Mouse (Mus musculus) limb, embryonic 14.5 days (tissue): ENCODE results near the gene Hip1r. TPM values are rescaled to one million over a fixed set of nuclear protein-coding genes. Genes with fewer than 3 reads are reported as not detected.

ENCODE experiments used
- ATAC-seq: fragments of 200-750 bp; cut with Nextera tagmentation; 2 replicates; pipeline ENCODE4 v1.8.0; 2017; ENCODE audit warnings: low read depth, moderate number of reproducible peaks, moderate TSS enrichment; ENCODE audit not compliant: low FRiP score
- DNase-seq: peaks from one replicate; pipeline ENCODE4 v3.0.0-alpha.2; 2015; ENCODE audit warnings: low spot score
- H3K27ac ChIP-seq: fragments of 300-500 bp; sonication (generic); replicated peaks from 2 replicates; pipeline ENCODE4 v1.5.1; 2014; ENCODE audit warnings: low read depth, mild to moderate bottlenecking, low read length, moderate library complexity, mixed read lengths
- H3K27me3 ChIP-seq: fragments of 300-500 bp; sonication (generic); 2 replicates; pipeline ENCODE4 v1.6.1; 2014; ENCODE audit warnings: low read length, mixed read lengths; ENCODE audit not compliant: control insufficient read depth, insufficient read depth
- H3K36me3 ChIP-seq: fragments of 300-500 bp; sonication (generic); 2 replicates; pipeline ENCODE4 v1.6.1; 2014; ENCODE audit warnings: mild to moderate bottlenecking, low read length, moderate library complexity, mixed read lengths; ENCODE audit not compliant: control insufficient read depth, insufficient read depth
- H3K4me1 ChIP-seq: fragments of 300-500 bp; sonication (generic); 2 replicates; pipeline ENCODE4 v1.6.1; 2014; ENCODE audit warnings: antibody characterized with exemption, low read length, mixed read lengths; ENCODE audit not compliant: control insufficient read depth, insufficient read depth
- H3K4me2 ChIP-seq: fragments of 300-500 bp; sonication (generic); replicated peaks from 2 replicates; pipeline ENCODE4 v1.6.1; 2014; ENCODE audit warnings: low read depth, mild to moderate bottlenecking, low read length, moderate library complexity; ENCODE audit not compliant: severe bottlenecking
- H3K4me3 ChIP-seq: fragments of 300-500 bp; sonication (generic); replicated peaks from 2 replicates; pipeline ENCODE4 v1.5.1; 2014; ENCODE audit warnings: low read length
- H3K9ac ChIP-seq: fragments of 300-500 bp; sonication (generic); 2 replicates; pipeline ENCODE4 v1.6.1; 2014; ENCODE audit warnings: mild to moderate bottlenecking, low read depth, low read length, moderate library complexity; ENCODE audit not compliant: severe bottlenecking
- H3K9me3 ChIP-seq: fragments of 300-500 bp; sonication (generic); 2 replicates; pipeline ENCODE4 v1.6.1; 2016; ENCODE audit warnings: low read length; ENCODE audit not compliant: control insufficient read depth
- POLR2A ChIP-seq: fragments of 200-500 bp; IDR thresholded peaks from 2 replicates; pipeline ENCODE4 v1.8.0; 2012; ENCODE audit warnings: inconsistent platforms, mild to moderate bottlenecking, moderate library complexity, borderline replicate concordance; ENCODE audit not compliant: insufficient read depth, insufficient read length; ENCODE audit errors: extremely low read depth
- WGBS: fragments of 180-500 bp; shearing (Covaris S2); extraction: QIAGEN DNeasy Blood & Tissue Kit; methylation state at CpG from one replicate; pipeline ENCODE4 v1.1.7; 2014; 5-methylcytosine and 5-hydroxymethylcytosine counted together
- polyA plus RNA-seq, 2 experiments: library from polyadenylated mRNA; depleted of rRNA in 1 of 2; stranded (reverse) in 1 of 2; unstranded in 1 of 2; fragments of >200 nt; fragmentation: Nextera tagmentation in 1 of 2; extraction: Ambion mirVana in 1 of 2; gene quantifications; 2 replicates each; pipeline versions ENCODE4 v1.2.1 to v1.2.3; 2012 to 2014

Gene Hip1r
- polyA plus RNA-seq, 2 experiments = 9.9 to 10.6 TPM

DNA sequence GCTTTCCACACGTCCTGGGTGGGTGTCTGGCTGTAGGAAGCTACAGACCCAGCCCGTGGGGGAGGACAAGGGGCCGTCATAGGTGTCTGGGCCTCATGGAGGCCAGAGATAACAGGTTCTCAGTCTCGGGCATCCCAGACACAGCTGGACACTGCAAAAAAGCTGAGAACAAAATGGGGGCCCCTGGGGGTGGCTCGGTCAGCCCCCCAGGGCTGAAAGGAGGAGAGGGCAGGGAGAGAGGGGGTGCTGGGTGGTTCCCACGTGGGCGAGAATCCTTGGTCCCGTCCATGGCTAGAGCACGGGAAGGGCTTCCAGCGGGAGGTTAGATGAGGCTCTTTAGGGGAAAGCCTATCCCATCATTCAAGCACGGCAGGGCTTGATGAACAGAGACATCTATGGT lies 9.4 kb downstream of the Hip1r start:
- Histone ChIP-seq H3K9me3 (no peaks in the 10 kb centered on the region), H3K4me2 (no peak overlapping the region), H3K27ac (no peak overlapping the region), H3K4me1 (peaks cover 7% of the 10 kb centered on the region; the same call in 1 of the 2 replicates), H3K4me3 (no peak overlapping the region), H3K36me3 (no peaks in the 10 kb centered on the region), H3K9ac (no peak overlapping the region), H3K27me3 (no peaks in the 10 kb centered on the region)
- TF ChIP-seq POLR2A = no peak
- ATAC-seq = no peak
- no peak for DNase-seq
- WGBS = 73% methylated on average over 11 of the region's 11 CpGs

GRCm38 (mm10) chr5:123985434-123985833 lies 12.0 kb downstream of the Hip1r start:
- WGBS = 57% methylated on average over 7 of the region's 9 CpGs
- DNase-seq = no peak
- Histone ChIP-seq H3K27ac (no peak overlapping the region), H3K27me3 (no peaks in the 10 kb centered on the region), H3K36me3 (no peaks in the 10 kb centered on the region), H3K9ac (0 out of 2 replicates have a peak overlapping the region, but pooled peaks have one; percentile 7), H3K4me2 (no peak overlapping the region), H3K4me3 (no peak overlapping the region), H3K9me3 (no peaks in the 10 kb centered on the region), H3K4me1 (peaks cover 7% of the 10 kb centered on the region; the same call in 1 of the 2 replicates)
- no peak for ATAC-seq
- no peak for TF ChIP-seq POLR2A

DNA sequence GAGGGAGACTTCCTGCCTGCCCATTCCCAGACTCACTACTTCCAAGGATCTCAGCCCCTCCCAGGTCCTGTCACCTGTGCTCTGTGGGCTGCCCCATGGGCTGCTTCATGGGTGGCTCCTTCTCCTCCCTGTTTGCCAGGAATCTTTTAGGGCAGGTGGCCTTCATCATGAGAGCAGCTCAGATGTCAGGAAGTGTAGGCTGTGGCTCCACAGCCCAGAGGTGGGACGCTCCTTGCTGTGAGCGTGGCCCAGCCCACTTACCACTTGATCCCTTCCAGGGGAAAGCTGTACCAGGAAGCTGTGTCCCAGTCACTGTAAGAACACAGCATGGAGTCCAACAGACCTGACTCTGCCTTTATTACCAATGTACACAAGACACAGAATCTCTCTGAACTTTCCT lies 13.5 kb downstream of the Hip1r start:
- H3K9ac ChIP-seq = no peak overlapping the region
- H3K27ac ChIP-seq = no peak overlapping the region; the same call in 1 of the 2 replicates
- no peak for TF ChIP-seq POLR2A
- peaks cover 7% of the 10 kb centered on the region; the same call in 1 of the 2 replicates for H3K4me1 ChIP-seq
- 21% methylated on average over 2 of the region's 2 CpGs for WGBS
- ATAC-seq (no peak), DNase-seq (no peak)
- H3K4me3 ChIP-seq = no peak overlapping the region
- H3K27me3 ChIP-seq = no peaks in the 10 kb centered on the region
- no peaks in the 10 kb centered on the region for H3K36me3 ChIP-seq
- no peaks in the 10 kb centered on the region for H3K9me3 ChIP-seq
- H3K4me2 ChIP-seq = no peak overlapping the region

DNA sequence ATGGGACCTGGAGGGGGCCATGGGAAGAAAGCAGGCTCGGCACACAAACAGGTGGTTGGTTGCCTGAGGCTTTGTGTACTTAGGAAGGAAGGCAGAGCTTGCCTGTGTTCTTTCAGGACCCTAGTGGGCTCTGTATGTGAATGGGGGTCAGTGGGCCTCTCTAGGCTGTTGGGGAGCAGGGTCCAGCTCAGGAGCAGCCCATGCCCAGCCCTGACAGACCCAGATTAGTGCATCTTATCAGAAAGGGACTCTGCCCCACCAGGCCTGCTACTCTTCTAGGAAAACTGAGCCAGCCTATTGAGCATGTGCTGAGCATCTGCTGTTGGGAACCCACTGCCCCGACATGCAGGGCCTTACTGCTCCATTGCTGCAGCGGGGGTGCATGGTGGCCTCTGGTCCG lies 14.1 kb downstream of the Hip1r start:
- no peak overlapping the region for H3K9ac ChIP-seq
- H3K27me3 ChIP-seq = no peaks in the 10 kb centered on the region
- no peaks in the 10 kb centered on the region for H3K36me3 ChIP-seq
- ATAC-seq (no peak), DNase-seq (no peak)
- H3K4me1 ChIP-seq = peaks cover 7% of the 10 kb centered on the region; the same call in 1 of the 2 replicates
- H3K4me2 ChIP-seq = no peak overlapping the region
- no peaks in the 10 kb centered on the region for H3K9me3 ChIP-seq
- no peak overlapping the region for H3K27ac ChIP-seq
- TF ChIP-seq POLR2A = no peak
- no peak overlapping the region for H3K4me3 ChIP-seq
- WGBS = 68% methylated on average over 4 of the region's 4 CpGs

- no peak overlapping the region for H3K9ac ChIP-seq
- WGBS = 66% methylated on average over 20 of the region's 20 CpGs
- ATAC-seq = no peak
Observed at GRCm38 (mm10) chr5:123989941-123990885, 16.8 kb downstream of the Hip1r start.

More at GRCm38 (mm10) chr5:123989941-123990885, 16.8 kb downstream of the Hip1r start:
- H3K4me1 ChIP-seq = peaks cover 7% of the 10 kb centered on the region; the same call in 1 of the 2 replicates
- no peak overlapping the region for H3K27ac ChIP-seq
- DNase-seq = no peak
- H3K9me3 ChIP-seq = no peaks in the 10 kb centered on the region
- H3K36me3 ChIP-seq = no peaks in the 10 kb centered on the region
- H3K27me3 ChIP-seq = no peaks in the 10 kb centered on the region
- no peak for TF ChIP-seq POLR2A
- H3K4me2 ChIP-seq = no peak overlapping the region
- H3K4me3 ChIP-seq = no peak overlapping the region
